Mouse (Mus musculus) brain, embryonic 14.5 days (tissue): ENCODE measurements around the gene Aftph. TPM values are rescaled to one million over a fixed set of nuclear protein-coding genes. Genes with fewer than 3 reads are reported as not detected.
"Not testable (repeated sequence)": the region's sequence is repeated elsewhere in the genome, so short reads cannot be mapped to it uniquely, and the experiment has no call there.

Experiments used
- DNase-seq: peaks from one replicate; pipeline ENCODE4 v3.0.0-alpha.2; 2011; ENCODE audit warnings: low read depth
- CTCF ChIP-seq: fragments of 200-500 bp; IDR thresholded peaks from 2 replicates; pipeline ENCODE4 v1.5.1; 2012; ENCODE audit warnings: inconsistent platforms, mild to moderate bottlenecking, moderate library complexity, borderline replicate concordance; ENCODE audit not compliant: insufficient read depth, insufficient read length; ENCODE audit errors: extremely low read depth
- POLR2A ChIP-seq: fragments of 200-500 bp; IDR thresholded peaks from 2 replicates; pipeline ENCODE4 v1.6.1; 2012; ENCODE audit warnings: mild to moderate bottlenecking, inconsistent platforms, borderline replicate concordance; ENCODE audit not compliant: poor library complexity, insufficient read depth, insufficient read length, severe bottlenecking; ENCODE audit errors: extremely low read depth
- polyA plus RNA-seq: library from polyadenylated mRNA; depleted of rRNA; stranded (reverse); fragments of >200 nt; gene quantifications from 2 replicates; pipeline ENCODE4 v1.2.3, GENCODE M21; 2012; rRNA removed

Aftph gene
- polyA plus RNA-seq = 63.2 and 72.5 TPM in 2 replicates

- DNase-seq = peak; percentile 100
- TF ChIP-seq POLR2A (peak; percentile 72; the same call in 1 of the 2 replicates), CTCF (no peak)
Observed at GRCm38 (mm10) chr11:20741201-20742100, at the start of gene Aftph. TSS of gene Aftph (minus strand) at chr11:20741589.

DNA sequence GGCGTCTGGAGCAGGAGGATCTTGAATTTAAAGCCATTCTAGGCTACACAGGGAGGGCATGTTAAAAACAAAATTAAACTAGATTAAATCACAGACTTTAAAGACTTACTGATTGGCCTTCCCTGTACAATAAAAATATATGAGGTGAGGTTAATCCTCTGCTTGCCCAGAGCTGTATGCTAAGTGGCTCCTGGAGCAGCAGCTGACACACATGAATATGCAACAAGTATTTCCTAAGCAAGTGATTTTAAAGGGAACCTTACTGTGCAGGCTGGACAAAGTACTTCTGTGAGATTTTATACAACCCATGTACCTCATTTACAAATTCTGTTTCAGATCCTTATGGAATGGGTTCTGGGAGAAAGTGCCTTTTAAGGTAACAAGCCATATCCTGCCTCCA is 47.6 kb upstream of the Aftph start:
- TF ChIP-seq POLR2A = no peak
- TF ChIP-seq CTCF = no peak
- peak; percentile 29 for DNase-seq

DNA sequence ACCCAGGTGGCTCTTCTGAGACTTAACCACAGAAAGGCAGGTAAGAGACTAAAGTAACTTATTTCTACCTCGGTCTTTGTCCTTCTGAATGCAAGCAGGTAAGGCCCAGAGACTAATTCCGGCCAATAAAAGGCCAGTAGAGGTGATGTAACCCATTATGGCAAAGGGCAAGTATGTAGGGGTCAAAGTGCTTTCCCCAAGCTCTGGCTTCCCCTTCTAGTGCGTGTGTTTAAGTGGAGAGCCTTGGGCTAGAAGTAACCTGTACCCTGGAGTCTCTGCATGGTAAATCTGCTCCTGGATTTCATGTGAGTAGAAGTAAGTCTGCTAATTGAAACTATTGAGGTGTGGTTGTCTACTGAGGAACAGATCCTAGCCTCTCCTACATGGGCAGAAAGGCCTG is 46.7 kb upstream of the Aftph start:
- no peak for DNase-seq
- TF ChIP-seq CTCF (no peak), POLR2A (no peak)

- DNase-seq = no peak
- TF ChIP-seq CTCF = no peak
- no peak for TF ChIP-seq POLR2A
Observed at GRCm38 (mm10) chr11:20786191-20786590, 44.8 kb upstream of the Aftph start.

DNA sequence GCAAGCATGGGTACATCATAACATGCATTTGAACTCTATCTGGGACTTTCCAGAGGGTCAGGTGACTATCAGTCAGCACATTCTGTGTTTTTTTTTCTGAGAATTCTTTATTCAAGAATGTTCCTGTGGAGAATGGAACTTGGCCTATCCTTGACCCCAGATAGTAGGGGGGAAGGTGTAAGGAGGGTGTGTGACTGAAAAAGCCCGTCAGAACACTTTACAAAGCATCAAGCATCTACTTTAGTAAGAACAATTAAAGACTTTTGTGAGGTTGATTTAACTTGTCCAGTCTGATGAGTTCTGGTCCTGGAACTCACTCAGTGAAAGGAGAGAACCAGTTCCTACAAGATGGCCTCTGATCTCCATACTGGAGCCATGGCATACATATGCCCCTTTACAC is 43.8 kb upstream of the Aftph start:
- DNase-seq = no peak
- TF ChIP-seq POLR2A (no peak), CTCF (no peak)

GRCm38 (mm10) chr11:20784776-20785175 is 43.4 kb upstream of the Aftph start:
- no peak for DNase-seq
- no peak for TF ChIP-seq POLR2A
- no peak for TF ChIP-seq CTCF

DNA sequence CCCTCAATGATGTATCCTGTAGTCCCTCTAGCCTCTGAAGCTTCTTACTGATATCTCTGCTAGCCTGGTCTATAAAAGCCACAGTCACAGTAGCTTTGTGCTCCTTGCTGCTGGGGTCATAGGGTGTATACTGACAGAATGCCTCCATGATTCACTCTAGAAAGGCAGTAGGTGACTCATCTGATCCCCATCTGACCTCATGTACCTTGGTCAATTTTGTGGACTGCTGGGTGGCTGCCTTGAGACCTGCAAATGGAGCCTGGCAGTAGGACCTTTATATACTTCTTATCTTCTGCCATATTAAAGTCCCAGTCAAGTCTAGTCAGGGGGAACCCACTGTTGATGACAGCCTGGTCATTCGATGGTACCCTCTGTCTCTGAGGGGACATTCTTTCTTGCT is 42.1 kb upstream of the Aftph start:
- no peak for DNase-seq
- TF ChIP-seq CTCF = no peak
- TF ChIP-seq POLR2A = no peak

DNA sequence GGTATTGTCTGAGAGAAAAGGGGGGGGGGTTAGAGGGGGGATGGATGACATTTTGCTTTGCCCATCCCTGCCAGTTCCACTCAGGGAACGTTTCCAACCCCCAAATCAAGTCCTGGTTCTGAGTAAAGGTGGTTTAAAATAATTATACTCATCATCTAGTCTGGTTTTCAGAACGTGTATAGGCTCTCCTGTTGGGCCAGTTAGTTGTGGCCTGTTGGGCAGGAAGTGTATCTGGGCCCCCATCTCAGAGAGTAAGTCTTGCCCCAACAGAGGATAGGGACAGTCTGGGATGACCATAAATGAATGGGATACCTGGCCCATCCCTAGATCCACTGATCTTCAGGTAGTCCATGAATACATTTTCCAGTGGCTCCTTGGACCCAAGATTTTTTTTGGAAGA is 41.2 kb upstream of the Aftph start:
- no peak for DNase-seq
- TF ChIP-seq POLR2A = no peak
- TF ChIP-seq CTCF = no peak

DNA sequence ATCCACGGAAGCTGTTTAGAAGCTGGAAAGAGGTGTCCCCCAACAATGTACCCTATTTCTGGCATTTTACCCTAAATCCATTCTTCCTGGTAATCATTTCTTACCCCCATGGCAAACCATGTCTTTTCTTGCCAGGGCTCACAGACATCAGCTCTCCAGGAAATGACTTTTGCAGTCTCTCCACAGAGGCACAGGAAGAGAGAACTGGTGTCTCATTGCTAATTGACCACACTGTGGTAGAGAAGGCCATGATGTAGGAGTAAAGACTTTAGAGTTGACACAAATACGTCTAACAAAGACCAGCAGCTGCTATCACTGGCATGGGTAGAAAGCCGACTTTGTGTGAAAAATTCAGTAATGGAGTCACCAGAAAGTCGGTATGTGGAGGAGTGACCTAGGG is 38.9 kb upstream of the Aftph start:
- no peak for TF ChIP-seq CTCF
- TF ChIP-seq POLR2A = no peak
- no peak for DNase-seq

DNA sequence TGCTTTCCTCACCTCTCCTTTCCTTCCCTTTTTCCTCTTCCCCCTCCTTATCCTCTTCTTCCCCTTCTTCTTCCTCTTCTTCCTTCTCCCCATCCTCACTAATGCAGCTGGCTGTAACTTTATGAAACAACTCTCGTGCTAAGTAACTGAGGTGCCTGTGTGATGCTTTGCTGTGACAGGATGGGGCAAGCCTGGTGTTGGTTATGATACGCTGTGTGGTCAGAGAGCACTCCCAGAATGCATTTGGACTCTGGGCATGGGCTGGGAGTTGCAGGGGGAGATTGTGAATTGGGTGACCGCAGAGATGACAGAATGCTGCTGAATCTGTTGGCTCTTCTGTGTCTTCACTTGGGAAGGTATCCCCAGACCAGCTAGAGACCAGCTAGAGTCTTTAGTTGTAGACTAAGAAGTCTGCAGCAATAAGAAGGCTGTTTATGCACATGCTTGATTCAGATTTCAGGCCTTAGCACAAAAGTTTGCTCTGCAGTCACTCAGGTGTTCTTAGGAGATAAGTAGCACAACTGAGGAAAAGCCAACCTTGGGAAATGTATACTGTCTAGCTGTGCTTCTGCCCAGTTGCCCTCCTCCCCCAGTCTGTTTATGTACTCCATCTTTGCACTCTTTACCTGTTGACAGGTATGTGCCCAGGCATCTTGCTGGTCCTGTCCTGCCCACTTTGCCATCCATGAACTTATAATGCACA is 37.6 kb upstream of the Aftph start:
- DNase-seq = no peak
- TF ChIP-seq POLR2A (no peak), CTCF (no peak)

- TF ChIP-seq POLR2A = no peak
- no peak for TF ChIP-seq CTCF
Observed at GRCm38 (mm10) chr11:20778298-20778697, 36.9 kb upstream of the Aftph start.

GRCm38 (mm10) chr11:20776668-20777067 is 35.3 kb upstream of the Aftph start:
- TF ChIP-seq POLR2A = no peak
- no peak for TF ChIP-seq CTCF
- DNase-seq = no peak

More at GRCm38 (mm10) chr11:20778298-20778697, 36.9 kb upstream of the Aftph start:
- DNase-seq = no peak

- DNase-seq = no peak
- TF ChIP-seq CTCF = no peak
- TF ChIP-seq POLR2A = no peak
Observed at GRCm38 (mm10) chr11:20772642-20773041, 31.3 kb upstream of the Aftph start.

DNA sequence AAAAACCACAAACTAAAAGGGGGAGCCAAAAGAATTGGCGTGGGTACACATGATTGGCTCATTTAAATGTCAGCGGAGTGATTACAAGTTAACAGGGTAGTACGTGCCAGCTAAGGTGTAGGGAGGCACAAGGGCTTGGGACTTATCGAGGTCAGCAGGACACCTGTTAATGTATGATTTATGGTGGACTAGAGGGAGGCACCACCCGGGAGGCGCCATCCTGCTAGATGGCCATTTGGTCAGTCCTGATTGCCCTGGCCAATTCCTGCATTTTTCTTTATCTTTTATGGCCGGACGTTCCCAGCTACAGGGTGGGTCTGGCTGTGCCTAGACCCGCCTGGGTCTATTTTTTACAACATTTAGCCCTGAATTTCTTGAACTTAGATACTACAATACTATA is 30.4 kb upstream of the Aftph start:
- DNase-seq = not testable (repeated sequence)

GRCm38 (mm10) chr11:20761984-20762383 is 20.6 kb upstream of the Aftph start:
- DNase-seq = not testable (repeated sequence)
